Mouse (Mus musculus) bone marrow, adult 2 months (tissue): Measurements from ENCODE around the gene Ehd4. TPM values are rescaled to one million over a fixed set of nuclear protein-coding genes. Genes with fewer than 3 reads are reported as not detected.

Source experiments
- H3K27ac ChIP-seq: fragments of 200-500 bp; 2 replicates; pipeline ENCODE4 v1.5.1; 2012; ENCODE audit warnings: low read depth, mild to moderate bottlenecking, control low read depth, inconsistent platforms, low read length; ENCODE audit not compliant: control insufficient read depth, poor library complexity, insufficient read depth
- H3K4me1 ChIP-seq: fragments of 200-500 bp; 2 replicates; pipeline ENCODE4 v1.6.1; 2011; ENCODE audit warnings: low read length; ENCODE audit not compliant: control insufficient read depth, insufficient read depth
- H3K4me3 ChIP-seq: fragments of 200-500 bp; replicated peaks from 2 replicates; pipeline ENCODE3; 2011; ENCODE audit warnings: mild to moderate bottlenecking, low read depth, low read length, control low read depth; ENCODE audit not compliant: control insufficient read depth
- CTCF ChIP-seq: fragments of 200-500 bp; IDR thresholded peaks from 2 replicates; pipeline ENCODE4 v1.5.1; 2011; ENCODE audit warnings: low read length, control low read depth; ENCODE audit not compliant: control insufficient read depth, insufficient read depth
- POLR2A ChIP-seq: fragments of 200-500 bp; IDR thresholded peaks from 2 replicates; pipeline ENCODE4 v1.6.1; 2011; ENCODE audit warnings: low read depth, mild to moderate bottlenecking, control low read depth, low read length, borderline replicate concordance; ENCODE audit not compliant: control insufficient read depth
- WGBS: fragments of 180-500 bp; shearing (Covaris S2); methylation state at CpG from one replicate; pipeline ENCODE4 v1.1.7; 2018; 5-methylcytosine and 5-hydroxymethylcytosine counted together
- polyA plus RNA-seq: library from polyadenylated mRNA; stranded (reverse); fragments of >200 nt; gene quantifications from 2 replicates; pipeline ENCODE4 v1.2.4, GENCODE M21; 2011; ENCODE audit warnings: low replicate concordance; ENCODE audit not compliant: missing spikeins, insufficient read depth, insufficient read length

Gene Ehd4
- polyA plus RNA-seq, 1 experiment, result 23.7 TPM

GRCm38 (mm10) chr2:120095171-120095570 is 59.2 kb downstream of the Ehd4 start:
- TF ChIP-seq CTCF (no peak), POLR2A (no peak)
- WGBS, result 89% methylated on average over 4 of the region's 4 CpGs
- H3K4me1 ChIP-seq, result no peaks in the 10 kb centered on the region; the same call in 1 of the 2 replicates
- no peak overlapping the region for H3K4me3 ChIP-seq
- no peak overlapping the region for H3K27ac ChIP-seq

- TF ChIP-seq POLR2A, result no peak
- TF ChIP-seq CTCF, result peak; percentile 75
- H3K4me1 ChIP-seq, result no peaks in the 10 kb centered on the region; the same call in 1 of the 2 replicates
- 59% methylated on average over 5 of the region's 5 CpGs for WGBS
- no peak overlapping the region for H3K27ac ChIP-seq
- no peak overlapping the region for H3K4me3 ChIP-seq
These were observed 60.6 kb downstream of the Ehd4 start for GRCm38 (mm10) chr2:120093671-120094430.

GRCm38 (mm10) chr2:120090979-120091378 is 63.4 kb downstream of the Ehd4 start:
- Histone ChIP-seq H3K4me1 (no peaks in the 10 kb centered on the region), H3K27ac (no peak overlapping the region), H3K4me3 (no peak overlapping the region)
- 91% methylated on average over 17 of the region's 17 CpGs for WGBS
- TF ChIP-seq CTCF (no peak), POLR2A (no peak)

- Histone ChIP-seq H3K27ac (no peak overlapping the region), H3K4me1 (no peaks in the 10 kb centered on the region), H3K4me3 (no peak overlapping the region)
- no peak for TF ChIP-seq CTCF
- no peak for TF ChIP-seq POLR2A
- WGBS, result 88% methylated on average over 2 of the region's 2 CpGs
These were observed 66.5 kb downstream of the Ehd4 start for GRCm38 (mm10) chr2:120087897-120088296.

GRCm38 (mm10) chr2:120087391-120087790 is 67.0 kb downstream of the Ehd4 start:
- no peak overlapping the region for H3K27ac ChIP-seq
- no peak overlapping the region for H3K4me3 ChIP-seq
- no peaks in the 10 kb centered on the region for H3K4me1 ChIP-seq
- 81% methylated on average over 3 of the region's 3 CpGs for WGBS
- TF ChIP-seq POLR2A (no peak), CTCF (no peak)

GRCm38 (mm10) chr2:120086038-120086437 is 68.4 kb downstream of the Ehd4 start:
- Histone ChIP-seq H3K4me1 (no peaks in the 10 kb centered on the region), H3K4me3 (no peak overlapping the region), H3K27ac (no peak overlapping the region)
- WGBS, result 91% methylated on average over 3 of the region's 3 CpGs
- no peak for TF ChIP-seq CTCF

- Histone ChIP-seq H3K4me3 (no peak overlapping the region), H3K4me1 (no peaks in the 10 kb centered on the region), H3K27ac (peak overlapping the region; percentile 21; the same call in 1 of the 2 replicates)
- 53% methylated on average over 14 of the region's 14 CpGs for WGBS
- TF ChIP-seq POLR2A (0 out of 2 replicates have a peak, but pooled peaks have one; percentile 16), CTCF (peak; percentile 65)
These were observed 69.6 kb downstream of the Ehd4 start for GRCm38 (mm10) chr2:120084593-120085361.

GRCm38 (mm10) chr2:120082416-120082815 is 72.0 kb downstream of the Ehd4 start:
- H3K27ac ChIP-seq, result no peak overlapping the region
- H3K4me1 ChIP-seq, result no peaks in the 10 kb centered on the region
- WGBS, result 76% methylated on average over 2 of the region's 2 CpGs
- no peak overlapping the region for H3K4me3 ChIP-seq
- TF ChIP-seq POLR2A (no peak), CTCF (no peak)
